Mouse (Mus musculus) testis, postnatal 10 days (tissue): Measurements from ENCODE around the gene Pcolce.

Source experiments
- DNase-seq: peaks from one replicate; pipeline ENCODE4 v3.0.0; 2021; ENCODE audit warnings: low spot score

Gene Pcolce

GRCm38 (mm10) chr5:137613550-137613949 is at the start of gene Pcolce:
Gene Pcolce, minus strand, starts transcription at chr5:137613784.
- no peak for DNase-seq

GRCm38 (mm10) chr5:137663057-137663456 is 49.5 kb upstream of the Pcolce start:
- DNase-seq: no peak

- DNase-seq: no peak
These were observed 46.6 kb upstream of the Pcolce start for GRCm38 (mm10) chr5:137660064-137660688.

- DNase-seq: peak; percentile 80
These were observed 43.4 kb upstream of the Pcolce start for GRCm38 (mm10) chr5:137656977-137657376.

GRCm38 (mm10) chr5:137654746-137655145 is 41.2 kb upstream of the Pcolce start:
- no peak for DNase-seq

- no peak for DNase-seq
These were observed 39.8 kb upstream of the Pcolce start for GRCm38 (mm10) chr5:137653366-137653765.

GRCm38 (mm10) chr5:137652474-137652873 is 38.9 kb upstream of the Pcolce start:
- DNase-seq: peak; percentile 85

- peak; percentile 63 for DNase-seq
These were observed 36.3 kb upstream of the Pcolce start for GRCm38 (mm10) chr5:137649669-137650571.

GRCm38 (mm10) chr5:137649251-137649650 is 35.7 kb upstream of the Pcolce start:
- no peak for DNase-seq

GRCm38 (mm10) chr5:137647827-137648601 is 34.4 kb upstream of the Pcolce start:
- DNase-seq: no peak

GRCm38 (mm10) chr5:137645652-137646091 is 32.1 kb upstream of the Pcolce start, which contains the start of gene Irs3:
Gene Irs3, minus strand, starts transcription at chr5:137645714.
- no peak for DNase-seq

GRCm38 (mm10) chr5:137645091-137645651 is 31.6 kb upstream of the Pcolce start:
- DNase-seq: no peak

- no peak for DNase-seq
These were observed 30.9 kb upstream of the Pcolce start for GRCm38 (mm10) chr5:137644484-137644883.

- no peak for DNase-seq
These were observed 29.3 kb upstream of the Pcolce start for GRCm38 (mm10) chr5:137642886-137643285.

- DNase-seq: peak; percentile 74
These were observed 27.5 kb upstream of the Pcolce start, which contains the start of gene Sap25 for GRCm38 (mm10) chr5:137641054-137641453. Gene Sap25, plus strand, starts transcription at chr5:137641334.

GRCm38 (mm10) chr5:137639472-137639871 is 25.9 kb upstream of the Pcolce start:
- peak; percentile 40 for DNase-seq

- DNase-seq: no peak
These were observed 20.0 kb upstream of the Pcolce start for GRCm38 (mm10) chr5:137633397-137634084.

GRCm38 (mm10) chr5:137631591-137631990 is 18.0 kb upstream of the Pcolce start:
- DNase-seq: no peak

GRCm38 (mm10) chr5:137631171-137631570 is 17.6 kb upstream of the Pcolce start:
- DNase-seq: peak; percentile 44

GRCm38 (mm10) chr5:137630602-137631001 is 17.0 kb upstream of the Pcolce start:
- peak; percentile 47 for DNase-seq

- peak; percentile 41 for DNase-seq
These were observed 16.4 kb upstream of the Pcolce start for GRCm38 (mm10) chr5:137629906-137630545.
